Mouse (Mus musculus): ENCODE data around the gene Ung. TPM values are rescaled to one million over a fixed set of nuclear protein-coding genes. Genes with fewer than 3 reads are reported as not detected.

The Ung gene
- total RNA-seq, 2 experiments from 2014 or later: 3.1 to 6.1 TPM

- peak; percentile 83 for ATAC-seq (ENCODE audit: poor library complexity, severe bottlenecking)
Measured at GRCm38 (mm10) chr5:114130698-114131520, 723 bp downstream of the Ung start.

- no peak for ATAC-seq (ENCODE audit: poor library complexity, severe bottlenecking)
Measured at GRCm38 (mm10) chr5:114131521-114131840, 1.3 kb downstream of the Ung start.

- no peak for ATAC-seq (ENCODE audit: poor library complexity, severe bottlenecking)
Measured at GRCm38 (mm10) chr5:114132841-114133240, 2.7 kb downstream of the Ung start.

GRCm38 (mm10) chr5:114134091-114134534 is 3.9 kb downstream of the Ung start:
- ATAC-seq (ENCODE audit: poor library complexity, severe bottlenecking): peak; percentile 33; the same call in 1 of the 2 replicates

- no peak for ATAC-seq (ENCODE audit: poor library complexity, severe bottlenecking)
Measured at GRCm38 (mm10) chr5:114135516-114135915, 5.3 kb downstream of the Ung start.

GRCm38 (mm10) chr5:114137481-114138276 is 7.5 kb downstream of the Ung start:
- no peak for ATAC-seq (ENCODE audit: poor library complexity, severe bottlenecking)

GRCm38 (mm10) chr5:114138277-114139164 is 8.3 kb downstream of the Ung start:
- ATAC-seq (ENCODE audit: poor library complexity, severe bottlenecking): no peak

- no peak for ATAC-seq (ENCODE audit: poor library complexity, severe bottlenecking)
Measured at GRCm38 (mm10) chr5:114139175-114139574, 9.0 kb downstream of the Ung start.

GRCm38 (mm10) chr5:114146028-114146888 is 16.1 kb downstream of the Ung start, which contains the start of gene Acacb:
Gene Acacb (plus strand): TSS chr5:114146535.
- ATAC-seq (ENCODE audit: poor library complexity, severe bottlenecking): no peak

GRCm38 (mm10) chr5:114147043-114147972 is 17.1 kb downstream of the Ung start:
- ATAC-seq (ENCODE audit: poor library complexity, severe bottlenecking): no peak

- no peak for ATAC-seq (ENCODE audit: poor library complexity, severe bottlenecking)
Measured at GRCm38 (mm10) chr5:114152359-114153092, 22.3 kb downstream of the Ung start.

GRCm38 (mm10) chr5:114153490-114153889 is 23.3 kb downstream of the Ung start:
- no peak for ATAC-seq (ENCODE audit: poor library complexity, severe bottlenecking)

- no peak for ATAC-seq (ENCODE audit: poor library complexity, severe bottlenecking)
Measured at GRCm38 (mm10) chr5:114154765-114155164, 24.6 kb downstream of the Ung start.

GRCm38 (mm10) chr5:114155168-114155933 is 25.2 kb downstream of the Ung start:
- ATAC-seq (ENCODE audit: poor library complexity, severe bottlenecking): no peak

GRCm38 (mm10) chr5:114157236-114157635 is 27.1 kb downstream of the Ung start:
- ATAC-seq (ENCODE audit: poor library complexity, severe bottlenecking): no peak

GRCm38 (mm10) chr5:114161424-114161823 is 31.2 kb downstream of the Ung start:
- ATAC-seq (ENCODE audit: poor library complexity, severe bottlenecking): no peak

GRCm38 (mm10) chr5:114162106-114162815 is 32.1 kb downstream of the Ung start:
- ATAC-seq (ENCODE audit: poor library complexity, severe bottlenecking): no peak

Measured in megakaryocyte, adult 5-6 weeks (primary cell).